Mouse (Mus musculus) liver, embryonic 14 days (tissue): ENCODE measurements around the gene Ly6g5b. TPM values are rescaled to one million over a fixed set of nuclear protein-coding genes. Genes with fewer than 3 reads are reported as not detected.

Experiments
- polyA plus RNA-seq: library from polyadenylated mRNA; depleted of rRNA; stranded (reverse); fragments of >200 nt; gene quantifications from 2 replicates; pipeline ENCODE4 v1.2.3, GENCODE M21; 2012; rRNA removed

Gene Ly6g5b
- polyA plus RNA-seq, result 0.42 and 0.67 TPM in 2 replicates

DNA sequence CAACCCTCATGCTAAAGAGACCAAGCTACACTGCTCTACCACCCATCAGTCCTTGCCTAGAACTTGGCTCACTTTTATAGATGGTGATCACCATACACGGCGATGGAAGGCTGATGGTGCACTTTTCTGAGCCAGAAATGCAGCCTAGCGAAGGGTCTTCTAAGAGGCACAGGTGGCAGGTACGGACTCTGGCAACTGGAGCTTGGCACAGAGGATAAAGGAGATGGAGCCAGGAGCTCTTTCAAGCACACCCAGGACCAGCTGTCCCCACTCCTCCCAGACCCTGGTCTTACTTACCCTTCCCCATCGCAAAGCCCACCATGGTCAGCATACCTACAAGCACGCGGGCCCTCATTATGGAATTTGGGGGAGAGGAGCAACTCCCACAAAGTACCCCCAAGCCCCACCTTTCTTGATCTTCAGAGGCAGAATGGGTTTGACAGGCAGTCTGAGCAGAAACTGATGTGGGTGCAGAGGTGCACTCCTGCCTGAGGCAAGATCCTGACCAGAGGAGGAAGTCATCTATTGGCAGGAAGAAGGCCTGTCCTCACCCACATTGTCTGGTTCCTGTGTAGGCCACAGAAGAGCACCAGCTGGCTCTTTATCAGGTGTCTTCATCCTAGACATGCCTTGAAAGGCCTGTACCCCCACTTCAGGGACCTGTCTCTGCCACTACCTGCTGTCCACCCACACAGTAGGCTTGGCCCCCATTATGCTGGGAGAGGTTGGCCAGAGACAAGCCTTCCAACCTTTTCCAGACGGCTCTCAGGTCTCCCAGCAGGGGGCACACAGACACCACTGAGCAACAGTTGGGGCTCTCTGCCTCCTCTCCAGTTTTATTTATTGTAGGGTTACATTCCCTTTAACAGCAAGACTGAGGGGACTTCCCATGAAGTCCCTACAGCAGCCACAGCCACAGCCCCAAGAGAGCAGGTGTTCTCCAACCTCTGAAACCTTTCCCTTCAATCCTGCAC is at the start of gene Ly6g5b:
Gene Ly6g5b, minus strand, starts transcription at position 383 of the 974 bp plus-strand sequence.

DNA sequence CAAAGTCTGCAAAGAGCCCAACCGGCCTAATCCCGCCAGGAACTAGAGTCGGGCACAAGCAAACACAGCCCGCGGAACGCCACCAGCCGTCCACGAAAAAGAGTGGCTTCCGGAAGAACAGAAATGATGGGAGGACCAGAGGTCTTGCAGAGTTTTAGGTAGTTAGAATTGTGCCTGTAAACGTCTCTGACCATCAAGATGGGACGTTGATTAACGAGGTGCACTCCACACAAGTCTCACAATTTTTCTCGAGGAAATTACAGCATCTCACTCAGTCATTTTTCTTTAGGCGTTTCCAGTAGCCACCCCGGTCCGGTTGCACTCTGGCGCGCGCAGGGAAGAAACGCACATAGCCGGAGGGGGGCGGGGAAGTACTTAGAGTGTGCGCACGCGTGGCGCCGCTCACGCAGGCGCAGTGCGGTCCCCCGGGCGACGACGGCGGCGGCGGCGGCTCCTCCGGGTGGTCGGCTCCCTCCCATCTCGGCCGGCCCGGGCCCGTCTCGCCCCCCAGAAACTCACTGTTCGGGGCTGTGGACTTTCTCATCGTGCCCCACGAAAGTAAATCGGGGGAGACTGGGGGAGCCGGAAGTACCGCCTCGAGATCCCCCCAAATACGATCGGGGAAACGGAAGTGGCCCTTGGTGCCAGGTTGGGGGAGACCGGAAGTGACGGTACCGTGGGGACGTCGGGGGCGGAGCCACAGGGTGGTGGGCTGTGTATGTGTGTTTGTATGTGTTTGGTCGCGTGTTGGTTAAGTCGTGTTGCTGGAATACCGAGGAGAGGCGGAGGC is 19.8 kb upstream of the Ly6g5b start, which contains the start of gene Bag6:
Gene Bag6, plus strand, starts transcription at position 378 of the 790 bp plus-strand sequence.

DNA sequence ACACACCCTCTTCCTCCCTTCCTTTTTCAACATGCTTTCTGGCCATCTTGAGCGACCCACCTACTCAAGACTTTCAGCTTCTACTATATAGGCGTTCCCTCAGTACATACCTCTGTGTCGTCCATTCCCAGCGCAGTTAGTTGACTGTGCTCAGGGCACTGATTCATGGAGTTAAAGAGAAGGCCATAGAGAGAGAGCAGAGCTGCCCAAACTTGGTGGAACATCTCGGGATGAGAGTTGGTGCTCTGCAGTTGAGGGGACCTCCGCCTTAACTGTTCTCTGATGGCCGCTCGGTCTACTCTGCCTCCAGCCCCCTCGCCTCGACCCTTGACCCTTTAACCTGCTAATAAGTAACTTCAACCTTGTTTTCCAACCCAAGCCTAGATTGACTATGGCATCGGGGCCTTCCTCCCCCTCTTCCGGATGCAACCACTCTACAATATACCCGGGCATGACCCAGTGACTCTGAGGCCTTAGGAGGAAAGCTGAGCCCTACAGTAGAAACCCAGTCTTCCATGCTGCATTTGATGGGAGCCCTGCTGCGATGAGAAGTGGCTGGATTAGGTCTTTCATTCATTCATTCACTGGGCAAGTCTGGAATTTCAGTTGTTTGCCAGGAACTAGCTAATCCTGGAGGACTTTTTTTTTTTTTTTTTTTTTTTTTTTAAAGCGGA is 16.4 kb upstream of the Ly6g5b start, which contains the start of gene Apom:
Gene Apom, minus strand, starts transcription at position 551 of the 674 bp plus-strand sequence.

DNA sequence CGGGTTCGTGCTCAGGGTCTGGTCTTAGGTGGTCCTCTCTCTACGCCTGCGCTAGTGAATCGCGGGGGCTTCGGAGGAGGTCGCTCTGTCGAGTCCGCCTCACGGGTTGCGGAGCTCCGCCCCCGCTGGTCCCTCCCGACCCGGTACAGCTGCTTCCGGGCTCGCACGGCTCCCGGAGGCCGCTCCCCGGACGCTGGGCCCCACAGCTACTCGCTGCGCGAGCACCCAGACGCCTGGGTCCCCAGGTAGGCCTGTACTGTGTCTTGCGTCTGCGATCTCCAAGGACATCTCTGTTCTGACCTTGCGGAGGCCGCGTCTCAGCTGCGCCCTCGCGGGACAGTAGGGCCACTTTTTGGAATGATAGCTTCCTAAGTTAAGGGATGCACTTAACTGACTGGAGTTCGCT is 11.0 kb upstream of the Ly6g5b start, which contains the start of gene D17H6S53E:
Gene D17H6S53E, plus strand, starts transcription at position 168 of the 406 bp plus-strand sequence.

DNA sequence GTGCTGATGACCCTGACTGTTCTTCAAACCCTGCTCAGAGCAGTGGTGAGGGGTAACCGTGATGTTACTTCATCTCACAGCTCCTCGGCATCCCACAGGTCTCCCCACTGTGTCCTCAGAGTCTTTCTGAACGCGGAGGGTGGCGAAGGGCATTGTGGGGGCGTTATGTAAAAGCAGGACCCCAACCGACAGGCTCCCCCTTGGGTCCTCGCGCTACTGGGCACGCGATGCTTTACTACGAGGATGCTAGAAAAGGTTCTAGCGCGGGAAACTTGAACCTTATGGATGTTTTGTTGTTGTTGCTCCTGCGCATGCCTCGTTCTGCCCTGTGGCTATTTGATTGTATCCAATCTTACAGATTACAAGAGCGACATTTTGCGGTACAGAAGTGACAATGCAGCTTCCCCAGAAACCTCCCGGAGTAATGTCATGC is 6.7 kb upstream of the Ly6g5b start, which contains the start of gene Csnk2b:
Gene Csnk2b, minus strand, starts transcription at position 183 of the 433 bp plus-strand sequence.

DNA sequence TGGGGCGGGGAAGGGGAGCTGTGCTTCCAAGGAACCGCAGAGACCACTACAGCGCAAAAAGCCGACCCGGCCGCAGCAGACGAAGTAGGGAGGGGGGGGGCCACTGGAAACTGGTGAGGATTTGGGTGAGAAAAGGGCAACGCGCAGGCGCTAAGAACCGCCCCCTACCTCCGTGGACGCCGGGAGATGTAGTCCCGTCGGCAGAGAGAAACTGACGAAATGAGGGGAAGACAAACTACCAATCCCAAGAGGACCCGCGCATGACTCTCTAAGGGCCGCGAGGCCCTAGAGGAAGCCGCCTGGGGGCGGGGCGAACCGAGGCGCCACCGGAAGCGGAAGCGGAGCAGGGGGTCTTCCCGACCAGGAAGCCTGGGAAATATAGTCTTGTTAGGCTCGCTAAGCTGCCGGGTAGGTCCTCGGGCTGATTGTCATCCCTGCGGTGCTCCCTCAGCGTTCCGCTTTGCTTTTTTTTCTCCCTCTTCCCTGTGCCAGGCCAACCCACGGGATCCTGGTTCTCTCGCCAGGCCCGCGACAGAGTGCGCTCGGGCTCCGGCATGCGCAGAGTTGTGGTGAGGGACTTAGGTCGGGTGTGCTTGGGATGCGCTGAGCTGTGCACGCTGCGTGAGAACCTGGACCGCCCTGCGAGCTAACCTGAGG is 6.0 kb upstream of the Ly6g5b start, which contains the start of gene Gpank1:
Gene Gpank1, plus strand, starts transcription at position 313 of the 657 bp plus-strand sequence.

DNA sequence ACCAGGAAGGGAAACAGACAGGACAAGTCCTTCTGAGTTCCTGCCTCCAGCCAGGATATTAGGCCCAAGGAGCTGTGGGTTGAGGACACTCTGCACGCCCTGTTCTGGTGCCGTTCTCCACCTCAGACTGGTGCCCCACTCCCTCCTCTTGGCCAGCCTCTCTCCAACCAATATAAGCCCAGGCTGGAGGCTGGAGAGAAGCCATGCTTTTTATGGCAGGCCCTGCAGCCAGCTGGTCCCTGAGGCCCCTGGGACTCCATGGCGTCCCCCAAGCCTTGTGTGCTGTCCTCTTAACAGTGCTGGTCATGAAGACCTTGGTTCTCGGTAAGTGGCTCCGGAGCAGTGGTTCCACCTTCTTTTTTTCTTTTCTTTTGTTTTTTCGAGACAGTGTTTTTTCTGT is 7.1 kb downstream of the Ly6g5b start, which contains the start of gene Ly6g5c:
Gene Ly6g5c, plus strand, starts transcription at position 183 of the 400 bp plus-strand sequence.

DNA sequence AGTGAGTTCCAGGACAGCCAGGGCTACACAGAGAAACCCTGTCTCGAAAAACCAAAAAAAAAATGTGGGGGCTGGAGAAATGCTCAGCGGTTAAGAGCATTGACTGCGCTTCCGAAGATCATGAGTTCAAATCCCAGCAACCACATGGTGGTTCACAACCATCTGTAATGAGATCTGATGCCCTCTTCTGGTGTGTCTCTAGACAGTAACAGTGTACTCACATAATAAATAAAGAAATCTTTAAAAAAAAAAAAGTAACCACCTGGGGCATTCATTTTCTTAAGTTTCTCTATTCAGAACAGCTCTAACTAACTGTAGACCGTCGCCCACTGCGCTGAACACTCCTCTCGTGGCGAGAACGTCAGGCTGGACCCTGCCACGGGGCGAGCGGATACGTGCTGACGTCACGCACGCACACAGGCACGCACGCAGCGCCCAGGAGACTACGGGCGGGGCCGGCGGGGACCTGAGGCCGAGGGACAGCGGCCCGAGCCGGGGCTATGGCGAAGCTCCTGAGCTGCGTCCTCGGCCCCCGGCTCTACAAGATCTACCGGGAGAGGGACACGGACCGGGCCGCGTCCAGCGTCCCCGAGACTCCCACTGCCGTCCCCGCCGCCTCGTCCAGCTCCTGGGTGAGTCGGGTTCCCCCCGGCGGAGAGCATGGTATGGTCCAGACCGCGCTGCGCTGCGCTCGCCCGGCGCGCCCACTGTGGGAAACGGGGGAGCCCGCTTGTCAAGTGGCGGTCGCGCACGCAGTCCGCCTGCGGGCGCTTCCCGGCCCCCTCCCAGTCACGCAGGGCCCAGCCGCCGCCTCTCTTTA is 26.2 kb downstream of the Ly6g5b start, which contains the start of gene Abhd16a:
Gene Abhd16a, plus strand, starts transcription at position 439 of the 820 bp plus-strand sequence.

DNA sequence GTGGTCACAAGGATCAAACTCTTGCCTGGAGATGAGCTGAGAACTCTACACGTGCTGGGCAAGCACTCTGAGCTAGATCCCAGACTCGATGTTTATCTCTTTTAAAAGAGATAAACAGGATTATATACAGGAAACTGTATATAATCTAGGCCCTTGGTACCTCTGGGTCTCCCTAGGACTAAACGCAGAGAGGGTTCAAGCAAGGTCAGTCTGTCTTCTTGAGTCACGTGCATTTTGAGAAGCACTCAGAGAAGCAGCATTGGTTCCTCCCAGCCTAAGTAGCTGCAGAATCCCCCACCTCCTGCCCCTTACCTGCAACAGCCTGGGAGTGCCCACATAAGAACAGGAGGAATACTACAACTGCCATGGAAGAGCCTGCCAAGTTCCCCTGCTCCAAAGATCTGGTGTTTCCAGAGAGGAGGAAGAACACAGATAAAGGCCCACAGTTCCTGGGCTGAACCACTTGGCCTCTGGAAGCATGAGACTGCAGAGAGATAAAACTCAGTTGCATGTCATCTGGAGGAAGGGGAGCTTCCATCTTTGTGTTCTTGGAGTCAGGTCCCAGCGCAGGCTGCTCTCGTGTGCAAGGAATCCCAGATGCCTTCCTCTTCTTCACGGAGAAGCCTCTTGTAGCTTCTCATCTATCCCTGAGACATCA is 29.9 kb downstream of the Ly6g5b start, which contains the start of gene Ly6g6f:
Gene Ly6g6f, minus strand, starts transcription at position 403 of the 658 bp plus-strand sequence.

DNA sequence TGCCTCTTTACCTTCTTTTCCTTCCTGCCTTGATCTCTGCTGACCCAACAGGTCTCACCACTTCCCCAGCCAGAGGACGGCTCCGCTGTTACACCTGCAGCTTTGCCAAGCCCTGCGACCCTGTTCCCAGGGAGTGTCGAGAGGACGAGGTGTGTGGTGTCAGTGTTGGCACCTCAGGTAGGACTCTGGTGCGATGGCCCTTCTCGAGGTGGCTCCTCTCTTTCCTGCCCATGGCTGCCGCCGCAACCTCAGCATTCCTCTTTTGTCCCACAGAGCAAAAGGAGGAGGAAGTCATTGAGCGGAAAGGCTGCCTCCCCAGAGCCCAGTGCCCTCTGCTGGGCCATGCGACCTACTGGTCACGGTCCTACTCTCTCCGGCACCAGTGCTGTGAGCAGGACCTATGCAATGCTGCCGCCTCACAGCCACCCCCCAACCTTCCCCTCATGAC is 37.4 kb downstream of the Ly6g5b start, which contains the start of gene Ly6g6d:
Gene Ly6g6d, minus strand, starts transcription at position 280 of the 448 bp plus-strand sequence.

DNA sequence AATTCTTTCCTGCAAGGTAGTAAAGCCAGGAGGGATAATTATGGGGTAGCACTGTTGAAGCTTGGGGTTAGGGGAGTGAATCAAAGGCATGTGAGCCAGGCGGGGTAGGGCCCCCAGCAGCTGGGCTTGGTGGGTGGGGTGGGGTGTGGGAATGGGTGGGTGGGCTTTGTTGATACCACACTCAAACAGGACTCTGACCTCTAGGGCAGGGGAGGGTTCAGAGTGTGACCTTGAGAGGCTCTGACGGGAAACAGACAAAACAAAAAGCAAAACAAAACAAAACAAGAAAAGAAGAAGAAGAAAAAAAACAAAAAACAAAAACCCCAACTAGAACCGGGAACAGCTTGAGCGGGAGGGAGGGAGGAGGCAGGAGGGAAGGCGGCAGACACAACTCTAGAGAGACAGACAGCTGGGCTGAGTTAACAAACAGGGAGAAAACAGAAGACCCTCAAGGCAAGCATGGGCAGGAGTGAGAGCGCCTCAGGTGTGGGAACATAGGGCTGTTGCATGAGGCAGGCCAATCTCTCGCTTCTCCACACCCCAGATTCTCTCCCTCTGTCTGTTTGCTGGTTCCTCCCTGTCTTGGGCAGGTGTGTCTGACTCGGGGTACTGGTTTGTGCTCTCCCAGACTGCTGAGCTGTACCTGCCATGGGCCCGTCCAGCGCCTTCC is 38.6 kb downstream of the Ly6g5b start, which contains the start of gene Ly6g6e:
Gene Ly6g6e, plus strand, starts transcription at position 396 of the 670 bp plus-strand sequence.

DNA sequence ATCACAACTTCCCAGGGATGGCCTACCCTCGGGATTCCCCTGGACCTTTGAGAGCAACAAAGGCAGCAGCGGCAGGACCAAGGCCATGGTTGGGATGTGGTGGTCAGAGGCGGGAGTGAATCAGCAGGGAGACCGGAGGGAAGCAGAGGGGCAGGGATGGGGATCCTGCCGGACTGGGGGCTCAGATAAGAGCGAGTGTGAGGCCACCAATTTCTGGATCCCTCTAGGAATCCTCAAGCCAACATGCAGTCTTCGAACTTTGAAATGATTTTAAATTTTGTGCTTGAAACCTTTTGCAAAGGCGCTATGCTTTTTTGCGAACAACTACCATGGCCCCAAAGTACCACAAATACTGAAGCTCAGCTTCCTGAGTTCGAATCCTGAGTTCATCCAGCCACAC is 49.1 kb downstream of the Ly6g5b start, which contains the start of gene Mpig6b:
Gene Mpig6b, minus strand, starts transcription at position 101 of the 400 bp plus-strand sequence.

DNA sequence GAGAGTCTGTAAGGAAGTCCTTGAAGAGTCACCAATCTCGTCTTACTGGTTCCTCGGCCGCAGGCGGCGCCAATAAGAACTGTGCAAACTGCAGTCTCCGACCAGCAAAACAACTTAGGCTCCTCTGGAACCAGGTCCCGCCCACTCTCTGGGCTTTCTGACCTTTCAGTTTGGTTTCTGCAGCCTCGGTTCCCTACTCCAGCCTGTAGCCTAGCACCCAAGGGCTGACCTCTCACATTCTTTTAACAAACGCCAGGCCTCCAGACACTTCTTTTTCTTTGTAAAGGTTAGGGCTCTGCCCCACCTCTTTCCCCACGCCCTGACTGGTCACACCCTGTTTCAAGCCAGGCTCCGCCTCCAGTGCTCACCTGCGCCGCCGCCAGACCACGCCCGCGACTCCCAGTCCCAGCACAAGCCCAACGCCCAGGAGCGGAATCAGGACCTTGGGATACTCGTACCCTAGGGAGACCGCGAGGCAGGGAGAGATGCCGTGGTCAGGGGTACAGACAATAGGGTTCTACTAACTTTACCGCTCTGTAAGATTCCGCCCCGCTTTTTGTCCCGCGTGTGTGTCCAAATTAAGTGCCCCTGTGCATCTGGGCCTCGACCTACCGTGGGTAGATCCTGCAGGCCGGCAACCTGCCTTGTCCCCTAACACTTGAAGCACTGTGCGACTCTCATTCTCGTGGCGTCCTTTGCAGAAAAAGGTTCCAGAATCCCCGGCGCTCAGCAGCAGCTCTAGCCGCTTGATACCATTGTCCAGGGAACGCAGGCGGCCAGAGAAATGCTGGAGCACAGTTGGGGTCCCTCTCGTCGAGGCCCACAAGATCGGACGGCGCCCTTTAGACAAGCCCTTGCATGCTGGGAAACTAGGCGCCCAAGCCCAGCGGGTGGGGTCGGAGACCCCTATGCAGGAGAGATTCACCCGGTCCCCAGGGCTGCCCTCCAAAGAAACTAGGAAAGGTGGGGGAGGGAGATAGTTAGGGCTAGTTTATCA is 50.0 kb downstream of the Ly6g5b start, which contains the start of gene Ly6g6c:
Gene Ly6g6c, plus strand, starts transcription at position 438 of the 997 bp plus-strand sequence.

